Mouse (Mus musculus): Measurements from ENCODE around the gene Mast1. TPM values are rescaled to one million over a fixed set of nuclear protein-coding genes. Genes with fewer than 3 reads are reported as not detected.

Mast1 gene
- polyA plus RNA-seq, 1 experiment from 2014 or later = 2.8 TPM

GRCm38 (mm10) chr8:84928456-84929306 lies 8.5 kb downstream of the Mast1 start:
- H3K27me3 ChIP-seq (ENCODE audit: control insufficient read depth, insufficient read depth, low read length) = peaks cover 13% of the 10 kb centered on the region
- peak overlapping the region; percentile 68 for H3K4me2 ChIP-seq (ENCODE audit: low read depth, low read length)
- peak overlapping the region; percentile 25; the same call in 1 of the 2 replicates for H3K9ac ChIP-seq (replicated peaks; ENCODE audit: low read length)
- H3K4me1 ChIP-seq (ENCODE audit: control insufficient read depth, insufficient read depth, low read length) = no peaks in the 10 kb centered on the region
- DNase-seq (ENCODE audit: low spot score) = peak; percentile 88
- H3K4me3 ChIP-seq (ENCODE audit: low read depth, low read length) = peak overlapping the region; percentile 34
- 2% methylated on average over 52 of the region's 52 CpGs for WGBS
- H3K27ac ChIP-seq (replicated peaks; ENCODE audit: low read depth, low read length) = no peak overlapping the region
- H3K36me3 ChIP-seq (replicated peaks; ENCODE audit: control insufficient read depth, insufficient read depth, low read depth, low read length) = no peaks in the 10 kb centered on the region
- ATAC-seq (replicated peaks; ENCODE audit: insufficient number of reproducible peaks, low FRiP score, low TSS enrichment, low read depth) = peak; percentile 76
- no peaks in the 10 kb centered on the region for H3K9me3 ChIP-seq (replicated peaks; ENCODE audit: control insufficient read depth, low read length)

GRCm38 (mm10) chr8:84927513-84927912 lies 9.6 kb downstream of the Mast1 start:
- peaks cover 13% of the 10 kb centered on the region for H3K27me3 ChIP-seq (ENCODE audit: control insufficient read depth, insufficient read depth, low read length)

GRCm38 (mm10) chr8:84925557-84925956 lies 11.6 kb downstream of the Mast1 start:
- no peak overlapping the region for H3K9ac ChIP-seq (replicated peaks; ENCODE audit: low read length)
- H3K4me2 ChIP-seq (ENCODE audit: low read depth, low read length) = no peak overlapping the region
- H3K27me3 ChIP-seq (ENCODE audit: control insufficient read depth, insufficient read depth, low read length) = peaks cover 13% of the 10 kb centered on the region
- H3K9me3 ChIP-seq (replicated peaks; ENCODE audit: control insufficient read depth, low read length) = no peaks in the 10 kb centered on the region
- no peak overlapping the region for H3K4me3 ChIP-seq (ENCODE audit: low read depth, low read length)
- DNase-seq (ENCODE audit: low spot score) = no peak
- no peaks in the 10 kb centered on the region for H3K36me3 ChIP-seq (replicated peaks; ENCODE audit: control insufficient read depth, insufficient read depth, low read depth, low read length)
- ATAC-seq (replicated peaks; ENCODE audit: insufficient number of reproducible peaks, low FRiP score, low TSS enrichment, low read depth) = no peak
- no peak overlapping the region for H3K27ac ChIP-seq (replicated peaks; ENCODE audit: low read depth, low read length)
- H3K4me1 ChIP-seq (ENCODE audit: control insufficient read depth, insufficient read depth, low read length) = no peaks in the 10 kb centered on the region
- 75% methylated on average over 7 of the region's 7 CpGs for WGBS

More at GRCm38 (mm10) chr8:84927513-84927912, 9.6 kb downstream of the Mast1 start:
- Histone ChIP-seq H3K4me1 (ENCODE audit: control insufficient read depth, insufficient read depth, low read length) (no peaks in the 10 kb centered on the region), H3K27ac (replicated peaks; ENCODE audit: low read depth, low read length) (no peak overlapping the region), H3K4me2 (ENCODE audit: low read depth, low read length) (no peak overlapping the region), H3K36me3 (replicated peaks; ENCODE audit: control insufficient read depth, insufficient read depth, low read depth, low read length) (no peaks in the 10 kb centered on the region), H3K4me3 (ENCODE audit: low read depth, low read length) (no peak overlapping the region), H3K9ac (replicated peaks; ENCODE audit: low read length) (no peak overlapping the region), H3K9me3 (replicated peaks; ENCODE audit: control insufficient read depth, low read length) (no peaks in the 10 kb centered on the region)
- ATAC-seq (replicated peaks; ENCODE audit: insufficient number of reproducible peaks, low FRiP score, low TSS enrichment, low read depth) (no peak), DNase-seq (ENCODE audit: low spot score) (no peak)
- WGBS = 86% methylated on average over 1 of the region's 1 CpGs

GRCm38 (mm10) chr8:84921596-84921995 lies 15.6 kb downstream of the Mast1 start:
- Histone ChIP-seq H3K4me3 (ENCODE audit: low read depth, low read length) (no peak overlapping the region), H3K9me3 (replicated peaks; ENCODE audit: control insufficient read depth, low read length) (no peaks in the 10 kb centered on the region), H3K9ac (replicated peaks; ENCODE audit: low read length) (no peak overlapping the region), H3K27me3 (ENCODE audit: control insufficient read depth, insufficient read depth, low read length) (peaks cover 6% of the 10 kb centered on the region), H3K4me2 (ENCODE audit: low read depth, low read length) (no peak overlapping the region), H3K36me3 (replicated peaks; ENCODE audit: control insufficient read depth, insufficient read depth, low read depth, low read length) (no peaks in the 10 kb centered on the region), H3K27ac (replicated peaks; ENCODE audit: low read depth, low read length) (no peak overlapping the region), H3K4me1 (ENCODE audit: control insufficient read depth, insufficient read depth, low read length) (no peaks in the 10 kb centered on the region)
- DNase-seq (ENCODE audit: low spot score) (no peak), ATAC-seq (replicated peaks; ENCODE audit: insufficient number of reproducible peaks, low FRiP score, low TSS enrichment, low read depth) (no peak)
- 82% methylated on average over 2 of the region's 2 CpGs for WGBS

GRCm38 (mm10) chr8:84918646-84919045 lies 18.5 kb downstream of the Mast1 start:
- H3K4me3 ChIP-seq (ENCODE audit: low read depth, low read length) = no peak overlapping the region
- H3K27me3 ChIP-seq (ENCODE audit: control insufficient read depth, insufficient read depth, low read length) = peaks cover 9% of the 10 kb centered on the region
- ATAC-seq (replicated peaks; ENCODE audit: insufficient number of reproducible peaks, low FRiP score, low TSS enrichment, low read depth) = no peak
- no peak overlapping the region for H3K9ac ChIP-seq (replicated peaks; ENCODE audit: low read length)
- H3K4me2 ChIP-seq (ENCODE audit: low read depth, low read length) = no peak overlapping the region
- 92% methylated on average over 15 of the region's 15 CpGs for WGBS
- H3K27ac ChIP-seq (replicated peaks; ENCODE audit: low read depth, low read length) = no peak overlapping the region
- no peaks in the 10 kb centered on the region; the same call in 1 of the 2 replicates for H3K9me3 ChIP-seq (replicated peaks; ENCODE audit: control insufficient read depth, low read length)
- DNase-seq (ENCODE audit: low spot score) = no peak
- H3K36me3 ChIP-seq (replicated peaks; ENCODE audit: control insufficient read depth, insufficient read depth, low read depth, low read length) = no peaks in the 10 kb centered on the region
- no peaks in the 10 kb centered on the region for H3K4me1 ChIP-seq (ENCODE audit: control insufficient read depth, insufficient read depth, low read length)

GRCm38 (mm10) chr8:84917781-84918180 lies 19.4 kb downstream of the Mast1 start:
- Histone ChIP-seq H3K27me3 (ENCODE audit: control insufficient read depth, insufficient read depth, low read length) (peaks cover 18% of the 10 kb centered on the region), H3K4me1 (ENCODE audit: control insufficient read depth, insufficient read depth, low read length) (no peaks in the 10 kb centered on the region; the same call in 1 of the 2 replicates), H3K9me3 (replicated peaks; ENCODE audit: control insufficient read depth, low read length) (no peaks in the 10 kb centered on the region; the same call in 1 of the 2 replicates), H3K4me3 (ENCODE audit: low read depth, low read length) (no peak overlapping the region), H3K36me3 (replicated peaks; ENCODE audit: control insufficient read depth, insufficient read depth, low read depth, low read length) (no peaks in the 10 kb centered on the region), H3K9ac (replicated peaks; ENCODE audit: low read length) (no peak overlapping the region), H3K4me2 (ENCODE audit: low read depth, low read length) (no peak overlapping the region), H3K27ac (replicated peaks; ENCODE audit: low read depth, low read length) (no peak overlapping the region)
- DNase-seq (ENCODE audit: low spot score) (no peak), ATAC-seq (replicated peaks; ENCODE audit: insufficient number of reproducible peaks, low FRiP score, low TSS enrichment, low read depth) (no peak)
- WGBS = 28% methylated on average over 20 of the region's 20 CpGs

- ATAC-seq (replicated peaks; ENCODE audit: insufficient number of reproducible peaks, low FRiP score, low TSS enrichment, low read depth) (no peak), DNase-seq (ENCODE audit: low spot score) (no peak)
- Histone ChIP-seq H3K27ac (replicated peaks; ENCODE audit: low read depth, low read length) (no peak overlapping the region), H3K4me1 (ENCODE audit: control insufficient read depth, insufficient read depth, low read length) (no peaks in the 10 kb centered on the region; the same call in 1 of the 2 replicates), H3K4me3 (ENCODE audit: low read depth, low read length) (no peak overlapping the region), H3K9me3 (replicated peaks; ENCODE audit: control insufficient read depth, low read length) (no peaks in the 10 kb centered on the region; the same call in 1 of the 2 replicates), H3K4me2 (ENCODE audit: low read depth, low read length) (no peak overlapping the region), H3K36me3 (replicated peaks; ENCODE audit: control insufficient read depth, insufficient read depth, low read depth, low read length) (no peaks in the 10 kb centered on the region), H3K27me3 (ENCODE audit: control insufficient read depth, insufficient read depth, low read length) (peaks cover 31% of the 10 kb centered on the region), H3K9ac (replicated peaks; ENCODE audit: low read length) (no peak overlapping the region)
- 95% methylated on average over 8 of the region's 8 CpGs for WGBS
Observed at GRCm38 (mm10) chr8:84915269-84915668, 21.9 kb downstream of the Mast1 start.

GRCm38 (mm10) chr8:84913960-84914359 lies 23.2 kb downstream of the Mast1 start:
- DNase-seq (ENCODE audit: low spot score) = peak; percentile 41
- Histone ChIP-seq H3K4me3 (ENCODE audit: low read depth, low read length) (no peak overlapping the region), H3K9ac (replicated peaks; ENCODE audit: low read length) (no peak overlapping the region), H3K27me3 (ENCODE audit: control insufficient read depth, insufficient read depth, low read length) (peaks cover 33% of the 10 kb centered on the region), H3K9me3 (replicated peaks; ENCODE audit: control insufficient read depth, low read length) (no peaks in the 10 kb centered on the region; the same call in 1 of the 2 replicates), H3K36me3 (replicated peaks; ENCODE audit: control insufficient read depth, insufficient read depth, low read depth, low read length) (no peaks in the 10 kb centered on the region), H3K27ac (replicated peaks; ENCODE audit: low read depth, low read length) (no peak overlapping the region), H3K4me2 (ENCODE audit: low read depth, low read length) (no peak overlapping the region), H3K4me1 (ENCODE audit: control insufficient read depth, insufficient read depth, low read length) (peaks cover 1% of the 10 kb centered on the region; the same call in 1 of the 2 replicates)
- no peak for ATAC-seq (replicated peaks; ENCODE audit: insufficient number of reproducible peaks, low FRiP score, low TSS enrichment, low read depth)
- WGBS = 35% methylated on average over 4 of the region's 4 CpGs

Data from embryonic facial prominence, embryonic 11.5 days (tissue).